Mouse (Mus musculus) liver, adult 2 months (tissue): ENCODE measurements at regions not wholly inside any gene's neighbourhood (a gene's known extent, or its start where the extent isn't known, plus 50 kb on each side); places are given as distances from the start of the nearest gene placed in this dataset.

Experiments
- DNase-seq: peaks from one replicate; pipeline ENCODE4 v3.0.0-alpha.2; 2011; ENCODE audit warnings: low read depth, low spot score; ENCODE audit errors: extremely low read depth
- H3K27ac ChIP-seq: fragments of 200-500 bp; replicated peaks from 2 replicates; pipeline ENCODE4 v1.5.1; 2012; ENCODE audit warnings: low read depth, mild to moderate bottlenecking, control low read depth, inconsistent platforms, low read length; ENCODE audit not compliant: insufficient read depth
- H3K27me3 ChIP-seq: fragments of 200-500 bp; 2 replicates; pipeline ENCODE4 v1.6.1; 2012; ENCODE audit warnings: mild to moderate bottlenecking, moderate library complexity, low read length, inconsistent platforms; ENCODE audit not compliant: control insufficient read depth, insufficient read depth
- H3K36me3 ChIP-seq: fragments of 200-500 bp; 2 replicates; pipeline ENCODE4 v1.6.1; 2012; ENCODE audit warnings: low read length, inconsistent platforms; ENCODE audit not compliant: control insufficient read depth, insufficient read depth
- H3K4me1 ChIP-seq: fragments of 200-500 bp; 2 replicates; pipeline ENCODE4 v1.6.1; 2011; ENCODE audit warnings: low read length; ENCODE audit not compliant: control insufficient read depth, insufficient read depth
- H3K4me3 ChIP-seq: fragments of 200-500 bp; 2 replicates; pipeline ENCODE4 v1.5.1; 2011; ENCODE audit warnings: low read depth, mild to moderate bottlenecking, control low read depth, low read length, moderate library complexity; ENCODE audit not compliant: insufficient read depth
- H3K79me2 ChIP-seq: fragments of 200-500 bp; 2 replicates; pipeline ENCODE4 v1.6.1; 2012; ENCODE audit warnings: inconsistent platforms, mild to moderate bottlenecking, low read length, moderate library complexity; ENCODE audit not compliant: control insufficient read depth, insufficient read depth
- H3K9ac ChIP-seq: fragments of 200-500 bp; 2 replicates; pipeline ENCODE4 v1.6.1; 2012; ENCODE audit warnings: low read depth, mild to moderate bottlenecking, control low read depth, inconsistent platforms, low read length
- CTCF ChIP-seq: fragments of 200-500 bp; IDR thresholded peaks from 2 replicates; pipeline ENCODE4 v1.5.1; 2011; ENCODE audit warnings: low read depth, low read length, control low read depth
- POLR2A ChIP-seq: fragments of 200-500 bp; IDR thresholded peaks from 2 replicates; pipeline ENCODE4 v1.6.1; 2011; ENCODE audit warnings: low read length, control low read depth; ENCODE audit not compliant: insufficient read depth; ENCODE audit errors: extremely low read depth
- WGBS: fragments of 180-500 bp; shearing (Covaris S2); methylation state at CpG from one replicate; pipeline ENCODE4 v1.1.7; 2018; 5-methylcytosine and 5-hydroxymethylcytosine counted together

- Histone ChIP-seq H3K4me3 (no peak overlapping the region), H3K79me2 (no peaks in the 10 kb centered on the region), H3K27me3 (no peaks in the 10 kb centered on the region), H3K36me3 (no peaks in the 10 kb centered on the region), H3K9ac (no peak overlapping the region), H3K27ac (no peak overlapping the region), H3K4me1 (no peaks in the 10 kb centered on the region)
- DNase-seq = no peak
- WGBS = 91% methylated on average over 7 of the region's 7 CpGs
- TF ChIP-seq CTCF = no peak
- no peak for TF ChIP-seq POLR2A
These were observed 111.2 kb upstream of the Auts2 start for GRCm38 (mm10) chr5:132654382-132654781.

- 40% methylated on average over 6 of the region's 6 CpGs for WGBS
- no peaks in the 10 kb centered on the region for H3K4me1 ChIP-seq
- no peak overlapping the region for H3K9ac ChIP-seq
- no peaks in the 10 kb centered on the region for H3K79me2 ChIP-seq
- no peaks in the 10 kb centered on the region for H3K27me3 ChIP-seq
- no peaks in the 10 kb centered on the region for H3K36me3 ChIP-seq
- DNase-seq = peak; percentile 22
- no peak for TF ChIP-seq POLR2A
- no peak for TF ChIP-seq CTCF
- H3K4me3 ChIP-seq = no peak overlapping the region
- H3K27ac ChIP-seq = no peak overlapping the region
These were observed 110.7 kb upstream of the Auts2 start for GRCm38 (mm10) chr5:132653694-132654300.

- no peaks in the 10 kb centered on the region for H3K4me1 ChIP-seq
- H3K27me3 ChIP-seq = no peaks in the 10 kb centered on the region
- no peak for TF ChIP-seq POLR2A
- TF ChIP-seq CTCF = no peak
- no peak overlapping the region for H3K4me3 ChIP-seq
- DNase-seq = no peak
- no peak overlapping the region for H3K9ac ChIP-seq
- H3K36me3 ChIP-seq = no peaks in the 10 kb centered on the region
- WGBS = 48% methylated on average over 1 of the region's 1 CpGs
- no peaks in the 10 kb centered on the region for H3K79me2 ChIP-seq
- no peak overlapping the region for H3K27ac ChIP-seq
These were observed 109.1 kb upstream of the Auts2 start for GRCm38 (mm10) chr5:132652201-132652600.

- Histone ChIP-seq H3K9ac (no peak overlapping the region), H3K27ac (no peak overlapping the region), H3K4me3 (no peak overlapping the region), H3K4me1 (no peaks in the 10 kb centered on the region), H3K27me3 (no peaks in the 10 kb centered on the region; the same call in 1 of the 2 replicates), H3K36me3 (no peaks in the 10 kb centered on the region), H3K79me2 (no peaks in the 10 kb centered on the region)
- TF ChIP-seq CTCF = no peak
- no peak for TF ChIP-seq POLR2A
- WGBS = 64% methylated on average over 7 of the region's 7 CpGs
- DNase-seq = no peak
These were observed 106.6 kb upstream of the Auts2 start for GRCm38 (mm10) chr5:132649771-132650170.

- DNase-seq = peak; percentile 4
- Histone ChIP-seq H3K79me2 (no peaks in the 10 kb centered on the region), H3K27me3 (no peaks in the 10 kb centered on the region; the same call in 1 of the 2 replicates), H3K4me1 (no peaks in the 10 kb centered on the region), H3K27ac (no peak overlapping the region), H3K36me3 (no peaks in the 10 kb centered on the region), H3K4me3 (no peak overlapping the region), H3K9ac (no peak overlapping the region)
- WGBS = 31% methylated on average over 2 of the region's 2 CpGs
- TF ChIP-seq POLR2A (no peak), CTCF (no peak)
These were observed 105.6 kb upstream of the Auts2 start for GRCm38 (mm10) chr5:132648751-132649150.

GRCm38 (mm10) chr5:132644646-132645172, 101.6 kb upstream of the Auts2 start:
- WGBS = 88% methylated on average over 5 of the region's 5 CpGs
- H3K9ac ChIP-seq = no peak overlapping the region

More at GRCm38 (mm10) chr5:132644646-132645172, 101.6 kb upstream of the Auts2 start:
- Histone ChIP-seq H3K4me3 (no peak overlapping the region), H3K4me1 (no peaks in the 10 kb centered on the region), H3K27ac (no peak overlapping the region), H3K27me3 (no peaks in the 10 kb centered on the region; the same call in 1 of the 2 replicates), H3K36me3 (no peaks in the 10 kb centered on the region), H3K79me2 (no peaks in the 10 kb centered on the region)
- DNase-seq = no peak
- TF ChIP-seq CTCF (no peak), POLR2A (no peak)
